Mouse (Mus musculus): ENCODE measurements around the gene Cdk2ap1. TPM values are rescaled to one million over a fixed set of nuclear protein-coding genes. Genes with fewer than 3 reads are reported as not detected.

Gene Cdk2ap1
- 130 TPM for polyA plus RNA-seq (2014; fragmentation: Illumina TruSeq; extraction: RNeasy Lipid Tissue Mini Kit (QIAGEN cat#74804); ENCODE audit: low read depth, low replicate concordance)

DNA sequence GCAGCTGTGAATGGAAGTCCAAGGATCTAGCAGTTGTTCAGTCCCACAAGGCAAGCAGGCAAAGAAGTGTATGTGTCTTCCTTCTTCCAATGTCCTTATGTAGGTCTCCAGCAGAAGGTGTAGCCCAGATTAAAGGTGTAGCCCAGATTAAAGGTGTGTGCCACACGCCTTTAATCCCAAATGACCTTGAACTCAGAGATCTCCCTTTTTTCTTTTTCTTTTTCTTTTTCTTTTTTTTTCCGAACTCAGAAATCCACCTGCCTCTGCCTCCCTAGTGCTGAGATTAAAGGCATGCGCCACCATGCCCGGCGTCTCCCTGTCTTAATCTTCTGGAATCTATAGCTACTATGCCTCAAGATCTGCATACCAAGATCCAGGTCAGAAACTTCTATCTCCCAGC, at the start of gene Cdk2ap1:
Gene Cdk2ap1 (minus strand): TSS at position 101 of the 400 bp plus-strand sequence.

GRCm38 (mm10) chr5:124327510-124328364, 35.1 kb downstream of the Cdk2ap1 start, which contains the start of the genes Mphosph9 and 2810006K23Rik:
Gene Mphosph9, minus strand, starts transcription at chr5:124327972.
Gene 2810006K23Rik, plus strand, starts transcription at chr5:124328089.

Other genes starting within 250 kb of the Cdk2ap1 start
- 51.2 TPM for gene Arl6ip4, start 247.0 kb downstream of the Cdk2ap1 start, polyA plus RNA-seq (2014; fragmentation: Illumina TruSeq; extraction: RNeasy Lipid Tissue Mini Kit (QIAGEN cat#74804); ENCODE audit: low read depth, low replicate concordance)
- 24.4 TPM for gene Pitpnm2, start 113.3 kb downstream of the Cdk2ap1 start, polyA plus RNA-seq (2014; fragmentation: Illumina TruSeq; extraction: RNeasy Lipid Tissue Mini Kit (QIAGEN cat#74804); ENCODE audit: low read depth, low replicate concordance)
- 4.0 TPM for gene Mphosph9, start 35.1 kb downstream of the Cdk2ap1 start, polyA plus RNA-seq (2014; fragmentation: Illumina TruSeq; extraction: RNeasy Lipid Tissue Mini Kit (QIAGEN cat#74804); ENCODE audit: low read depth, low replicate concordance)
- 14.3 TPM for gene 2810006K23Rik, start 35.0 kb downstream of the Cdk2ap1 start, polyA plus RNA-seq (2014; fragmentation: Illumina TruSeq; extraction: RNeasy Lipid Tissue Mini Kit (QIAGEN cat#74804); ENCODE audit: low read depth, low replicate concordance)
- 27.4 TPM for gene Sbno1, start 62.9 kb upstream of the Cdk2ap1 start, polyA plus RNA-seq (2014; fragmentation: Illumina TruSeq; extraction: RNeasy Lipid Tissue Mini Kit (QIAGEN cat#74804); ENCODE audit: low read depth, low replicate concordance)
- gene Kmt5a, start 76.8 kb upstream of the Cdk2ap1 start, polyA plus RNA-seq (2014; fragmentation: Illumina TruSeq; extraction: RNeasy Lipid Tissue Mini Kit (QIAGEN cat#74804); ENCODE audit: low read depth, low replicate concordance) = 71.2 TPM
- gene Rilpl2, start 115.3 kb upstream of the Cdk2ap1 start, polyA plus RNA-seq (2014; fragmentation: Illumina TruSeq; extraction: RNeasy Lipid Tissue Mini Kit (QIAGEN cat#74804); ENCODE audit: low read depth, low replicate concordance) = 21.1 TPM
- 12.0 TPM for gene Snrnp35, start 120.1 kb upstream of the Cdk2ap1 start, polyA plus RNA-seq (2014; fragmentation: Illumina TruSeq; extraction: RNeasy Lipid Tissue Mini Kit (QIAGEN cat#74804); ENCODE audit: low read depth, low replicate concordance)
- gene Rilpl1, start 168.3 kb upstream of the Cdk2ap1 start, polyA plus RNA-seq (2014; fragmentation: Illumina TruSeq; extraction: RNeasy Lipid Tissue Mini Kit (QIAGEN cat#74804); ENCODE audit: low read depth, low replicate concordance) = 31.6 TPM
- gene Tmed2, start 177.6 kb upstream of the Cdk2ap1 start, polyA plus RNA-seq (2014; fragmentation: Illumina TruSeq; extraction: RNeasy Lipid Tissue Mini Kit (QIAGEN cat#74804); ENCODE audit: low read depth, low replicate concordance) = 440 TPM
- 10.4 TPM for gene Ddx55, start 189.8 kb upstream of the Cdk2ap1 start, polyA plus RNA-seq (2014; fragmentation: Illumina TruSeq; extraction: RNeasy Lipid Tissue Mini Kit (QIAGEN cat#74804); ENCODE audit: low read depth, low replicate concordance)
- gene Eif2b1, start 216.0 kb upstream of the Cdk2ap1 start, polyA plus RNA-seq (2014; fragmentation: Illumina TruSeq; extraction: RNeasy Lipid Tissue Mini Kit (QIAGEN cat#74804); ENCODE audit: low read depth, low replicate concordance) = 28.2 TPM
- 27.6 TPM for gene Gtf2h3, start 216.1 kb upstream of the Cdk2ap1 start, polyA plus RNA-seq (2014; fragmentation: Illumina TruSeq; extraction: RNeasy Lipid Tissue Mini Kit (QIAGEN cat#74804); ENCODE audit: low read depth, low replicate concordance)

All from adipose tissue, adult 10 weeks (tissue).